Mouse (Mus musculus): ENCODE results near the gene Abcb8.

The Abcb8 gene

GRCm38 (mm10) chr5:24366426-24366825 lies 27.0 kb upstream of the Abcb8 start:
- DNase-seq (ENCODE audit: low read depth in 1 of 2, low spot score in 2 of 2), result no peak

DNA sequence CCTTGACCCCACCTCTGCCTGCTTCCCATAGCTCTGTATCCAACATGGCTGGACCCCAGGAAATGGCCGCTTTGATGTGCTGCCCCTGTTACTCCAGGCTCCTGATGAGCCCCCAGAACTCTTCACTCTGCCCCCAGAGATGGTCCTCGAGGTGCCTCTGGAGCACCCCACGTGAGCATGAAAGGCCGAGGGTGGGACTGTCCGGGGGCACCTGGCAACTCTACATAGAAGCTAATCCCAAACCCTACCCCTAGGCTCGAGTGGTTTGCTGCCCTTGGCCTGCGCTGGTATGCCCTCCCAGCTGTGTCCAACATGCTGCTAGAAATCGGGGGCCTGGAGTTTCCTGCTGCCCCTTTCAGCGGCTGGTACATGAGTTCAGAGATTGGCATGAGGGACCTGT lies 23.7 kb upstream of the Abcb8 start:
- DNase-seq (ENCODE audit: low read depth in 1 of 2, low spot score in 2 of 2), result no peak

DNA sequence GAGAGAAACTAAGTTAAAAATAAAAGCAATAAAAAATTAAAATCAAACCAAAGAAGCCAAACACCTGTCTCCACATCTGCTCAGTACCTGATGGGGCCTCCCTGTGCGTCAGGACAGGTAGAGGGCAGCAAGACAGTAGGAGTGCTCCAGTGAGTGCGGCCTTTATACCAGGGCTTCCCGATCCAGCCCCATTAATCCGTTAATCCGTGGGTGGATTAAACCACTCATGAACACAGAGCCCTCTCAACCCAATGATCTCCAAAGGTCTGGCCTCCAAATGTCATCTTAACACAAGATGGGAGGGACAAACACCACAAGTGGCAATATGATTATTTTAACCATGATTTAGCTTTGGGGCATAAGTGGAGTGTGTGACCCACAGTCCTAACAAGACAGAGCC lies 19.7 kb upstream of the Abcb8 start:
- DNase-seq (ENCODE audit: low read depth in 1 of 2, low spot score in 2 of 2), result no peak

DNA sequence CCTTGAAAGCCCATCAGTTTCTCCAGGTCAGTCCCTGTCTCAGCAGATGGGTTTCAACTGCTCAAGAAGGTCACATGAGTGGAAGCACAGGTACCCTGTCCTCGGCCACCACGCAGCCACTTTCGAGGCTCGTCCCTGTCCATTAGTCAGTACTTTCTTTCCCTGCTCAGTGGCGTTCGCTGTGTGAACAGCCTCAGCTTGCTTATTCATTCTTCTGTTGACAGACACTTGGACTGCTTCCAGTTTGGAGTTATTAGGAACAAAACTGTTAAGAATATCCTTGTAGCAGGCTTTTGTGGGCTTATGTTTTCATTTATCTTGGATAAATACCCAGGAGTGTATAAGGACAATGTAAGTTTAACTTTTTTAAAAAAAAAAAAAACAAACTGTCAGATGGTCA lies 19.2 kb upstream of the Abcb8 start:
- no peak for DNase-seq (ENCODE audit: low read depth in 1 of 2, low spot score in 2 of 2)

DNA sequence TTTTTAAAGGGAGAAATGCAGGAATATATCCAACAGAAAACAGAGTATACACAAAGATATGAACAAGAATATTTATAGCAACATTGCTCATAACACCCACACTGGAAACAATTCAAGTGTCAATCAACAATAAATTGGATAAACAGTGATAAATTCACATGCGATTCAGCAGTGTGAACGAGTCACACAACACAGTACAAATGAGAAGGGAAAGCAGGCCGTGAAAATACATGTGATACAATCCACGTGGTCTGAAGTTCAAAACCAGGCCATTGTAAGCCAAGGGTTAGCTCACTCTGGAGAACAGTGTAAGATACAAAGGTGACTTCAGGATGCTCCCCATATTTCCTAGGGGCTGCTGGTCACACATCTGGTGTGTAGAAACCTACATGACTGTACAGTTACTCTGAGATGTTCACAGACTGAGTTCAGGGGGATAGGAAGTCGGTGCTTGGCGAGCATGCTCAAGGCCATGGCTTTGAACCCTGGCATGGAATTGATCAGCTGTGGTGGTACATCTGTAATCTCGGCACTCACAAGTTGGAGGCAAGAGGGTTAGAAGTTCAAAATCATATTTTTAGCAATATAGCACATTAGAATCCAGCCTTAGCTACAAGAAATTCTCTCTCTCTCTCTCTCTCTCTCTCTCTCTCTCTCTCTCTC lies 18.7 kb upstream of the Abcb8 start:
- no peak for DNase-seq (ENCODE audit: low read depth in 1 of 2, low spot score in 2 of 2)

DNA sequence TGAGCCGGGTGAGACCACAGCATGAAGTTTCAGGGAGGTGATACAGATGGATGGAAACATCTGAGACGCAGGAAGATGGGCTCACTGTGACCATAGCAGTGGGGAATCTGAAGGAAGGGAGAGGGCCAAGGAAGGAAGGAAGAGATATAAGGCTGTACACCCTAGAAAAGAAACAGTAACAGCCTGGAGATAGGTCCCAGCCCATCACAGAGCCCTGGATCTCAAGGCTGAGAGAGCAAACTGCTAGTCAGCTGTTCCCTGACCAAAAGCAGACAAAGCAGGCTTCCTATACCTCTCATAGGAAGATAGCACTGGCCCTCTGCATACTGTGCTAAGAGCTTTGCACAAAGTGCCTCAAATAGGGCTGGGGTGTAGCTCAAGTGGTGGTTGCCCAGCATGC lies 14.8 kb upstream of the Abcb8 start:
- no peak for DNase-seq (ENCODE audit: low read depth in 1 of 2, low spot score in 2 of 2)

DNA sequence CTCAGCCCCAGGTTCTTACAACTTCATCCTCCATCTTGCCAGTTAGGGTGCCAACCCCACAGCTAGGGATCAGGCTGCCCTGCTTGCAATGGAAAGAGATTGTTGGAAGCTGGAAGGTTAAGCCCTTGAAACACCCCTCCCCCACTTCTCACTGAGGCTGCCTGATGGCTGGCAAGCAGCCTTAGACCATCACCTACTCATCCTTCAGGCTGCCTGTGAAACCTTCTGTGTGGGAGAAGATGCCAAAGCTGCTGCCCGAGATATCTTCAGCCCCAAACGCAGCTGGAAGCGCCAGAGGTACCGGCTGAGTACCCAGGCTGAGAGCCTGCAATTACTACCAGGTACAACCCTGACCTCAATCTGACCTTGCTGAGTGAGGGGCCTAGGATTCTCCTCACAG lies 14.0 kb upstream of the Abcb8 start:
- DNase-seq (ENCODE audit: low read depth in 1 of 2, low spot score in 2 of 2), result no peak

GRCm38 (mm10) chr5:24380499-24380898 lies 13.0 kb upstream of the Abcb8 start:
- DNase-seq (ENCODE audit: low read depth in 1 of 2, low spot score in 2 of 2), result no peak

GRCm38 (mm10) chr5:24381486-24381885 lies 12.0 kb upstream of the Abcb8 start:
- no peak for DNase-seq (ENCODE audit: low read depth in 1 of 2, low spot score in 2 of 2)

DNA sequence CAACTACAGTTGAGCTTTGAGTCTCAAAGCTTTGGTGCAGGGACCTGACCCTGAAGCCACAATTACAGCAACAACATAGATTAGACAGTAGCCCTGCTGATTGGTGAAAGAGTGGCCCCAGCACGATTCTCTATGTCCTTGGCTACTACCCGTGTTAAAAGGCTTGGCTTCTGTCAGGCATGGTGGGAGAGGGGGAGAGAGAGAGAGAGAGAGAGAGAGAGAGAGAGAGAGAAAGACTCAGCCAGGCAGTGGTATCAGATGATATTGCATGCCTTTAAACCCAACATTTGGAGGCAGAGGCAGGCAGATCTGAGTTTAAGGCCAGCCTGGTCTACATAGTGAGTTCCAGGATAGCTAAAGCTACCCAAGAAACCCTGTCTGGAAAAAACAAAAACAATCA lies 11.5 kb upstream of the Abcb8 start:
- no peak for DNase-seq (ENCODE audit: low read depth in 1 of 2, low spot score in 2 of 2)

- peak; percentile 87 to 89 for DNase-seq (ENCODE audit: low read depth in 1 of 2, low spot score in 2 of 2)
These were observed 10.2 kb upstream of the Abcb8 start for GRCm38 (mm10) chr5:24383026-24383859.

DNA sequence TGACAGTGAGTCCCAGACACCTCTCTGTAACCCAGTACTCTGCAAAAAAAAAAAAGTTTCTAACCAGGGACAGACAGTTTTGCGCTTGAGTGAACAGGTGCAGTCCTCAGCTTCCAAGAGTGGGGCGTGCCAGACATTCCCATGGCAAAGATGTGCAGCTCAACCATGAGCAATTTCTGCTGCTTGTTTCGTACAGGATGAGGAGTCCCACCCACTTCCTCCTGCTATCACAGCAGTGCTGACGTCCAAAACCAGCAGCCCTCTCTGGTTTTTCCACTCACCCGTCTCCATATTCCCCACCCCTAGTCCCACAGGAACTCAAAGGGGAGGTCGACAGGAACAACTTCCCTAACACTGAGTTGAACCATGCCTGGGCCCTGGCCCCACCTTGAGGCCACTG lies 9.1 kb upstream of the Abcb8 start:
- DNase-seq (ENCODE audit: low read depth in 1 of 2, low spot score in 2 of 2), result no peak

DNA sequence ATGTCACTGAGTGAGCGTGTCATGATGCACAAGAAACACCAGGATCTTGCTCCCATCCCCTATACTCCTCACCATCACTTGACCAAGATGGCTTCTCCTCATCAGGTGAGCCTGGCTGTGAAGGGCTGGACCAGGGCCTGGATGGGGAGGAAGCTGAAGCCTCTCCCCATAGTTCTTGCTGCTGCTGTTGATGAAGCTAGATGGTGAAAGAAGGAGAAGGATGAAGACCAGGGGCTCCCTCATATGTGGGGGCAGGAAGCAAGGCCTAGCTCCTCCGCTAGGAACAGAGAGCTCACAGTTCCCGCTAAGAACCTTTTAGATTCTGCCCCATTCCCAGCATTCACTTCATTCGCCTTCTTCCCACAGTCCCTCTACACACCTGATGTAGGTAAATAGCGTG lies 8.1 kb upstream of the Abcb8 start:
- no peak for DNase-seq (ENCODE audit: low read depth in 1 of 2, low spot score in 2 of 2)

- DNase-seq (ENCODE audit: low read depth in 1 of 2, low spot score in 2 of 2), result no peak
These were observed 7.4 kb upstream of the Abcb8 start for GRCm38 (mm10) chr5:24385887-24386550.

DNA sequence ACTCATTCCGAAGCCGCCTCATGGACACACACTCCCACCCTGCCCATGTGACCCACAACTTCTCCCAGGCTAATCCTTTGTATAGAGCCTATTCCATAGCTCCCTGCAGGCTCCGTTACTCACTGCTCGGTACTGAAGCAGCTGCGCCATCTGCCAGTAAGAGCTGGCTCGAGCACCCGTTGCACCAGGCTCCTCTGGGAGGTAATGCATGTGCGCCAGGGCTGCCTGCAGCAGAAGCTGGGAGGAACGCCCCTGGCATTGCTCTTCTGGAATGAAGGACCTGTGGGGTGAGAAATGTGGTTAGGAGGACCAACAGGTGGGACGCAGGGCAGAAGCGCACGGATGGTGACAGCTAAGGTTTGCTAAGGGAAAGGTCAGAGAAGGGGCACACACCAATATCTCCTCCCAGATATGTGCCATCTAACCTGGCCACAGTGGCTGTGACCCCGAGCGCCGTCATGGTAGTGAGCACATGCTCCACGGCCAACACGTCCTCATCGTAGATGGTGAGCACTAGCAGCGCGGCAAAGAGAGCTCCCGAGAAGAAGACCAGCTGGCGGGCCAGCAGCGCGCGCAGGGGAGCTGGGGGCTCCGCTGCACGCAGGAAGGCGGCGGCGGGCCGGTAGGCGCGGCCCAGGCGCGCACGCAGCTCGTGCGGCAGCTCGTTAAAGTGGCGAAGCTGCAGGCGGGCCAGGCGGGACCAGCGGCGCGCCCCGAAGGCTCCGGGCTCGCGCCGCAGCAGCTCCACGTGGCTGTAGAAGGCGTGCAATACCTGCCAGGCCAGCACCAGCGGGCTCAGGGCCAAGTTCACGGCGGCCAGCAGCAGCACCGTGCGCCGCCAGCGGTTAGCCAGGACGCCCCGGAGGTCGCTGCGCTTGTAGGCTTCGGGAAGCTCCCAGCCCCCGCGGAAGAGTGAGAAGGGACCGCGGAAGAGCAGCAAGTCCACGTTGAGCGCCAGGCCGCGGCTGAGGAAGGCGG lies 5.9 kb upstream of the Abcb8 start:
- no peak for DNase-seq (ENCODE audit: low read depth in 1 of 2, low spot score in 2 of 2)

DNA sequence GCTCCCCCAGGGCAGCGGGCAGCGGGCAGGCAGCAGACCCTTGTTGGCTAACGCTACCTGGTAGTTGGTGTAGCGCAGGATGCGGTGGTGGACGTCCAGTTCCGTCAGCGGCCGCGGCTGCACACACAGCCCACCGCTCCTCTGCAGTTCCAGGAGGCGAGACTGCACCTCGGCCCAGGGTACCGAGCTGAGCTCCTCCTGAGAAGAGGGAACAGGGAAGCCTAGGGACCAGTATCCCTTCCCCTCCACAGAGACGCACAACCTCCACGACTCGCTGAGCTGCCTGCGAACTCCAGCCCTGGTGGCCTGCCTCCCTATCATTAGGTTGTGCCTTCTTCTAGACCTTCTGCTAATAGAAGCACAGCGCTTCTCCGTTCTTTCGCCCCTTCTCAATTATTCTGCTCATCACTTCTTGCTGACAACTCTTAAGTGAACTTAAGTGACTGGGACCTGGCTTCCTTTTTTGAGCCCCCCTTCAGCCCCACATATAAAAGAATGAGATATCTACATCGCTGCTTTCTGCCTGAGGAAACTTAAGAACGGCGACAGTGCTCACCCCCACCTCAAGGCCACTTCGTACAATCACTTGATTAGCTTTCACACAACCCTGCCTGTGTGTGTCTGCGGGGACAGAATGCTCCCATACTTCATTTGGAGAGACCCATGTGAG lies 5.1 kb upstream of the Abcb8 start:
- no peak for DNase-seq (ENCODE audit: low read depth in 1 of 2, low spot score in 2 of 2)

DNA sequence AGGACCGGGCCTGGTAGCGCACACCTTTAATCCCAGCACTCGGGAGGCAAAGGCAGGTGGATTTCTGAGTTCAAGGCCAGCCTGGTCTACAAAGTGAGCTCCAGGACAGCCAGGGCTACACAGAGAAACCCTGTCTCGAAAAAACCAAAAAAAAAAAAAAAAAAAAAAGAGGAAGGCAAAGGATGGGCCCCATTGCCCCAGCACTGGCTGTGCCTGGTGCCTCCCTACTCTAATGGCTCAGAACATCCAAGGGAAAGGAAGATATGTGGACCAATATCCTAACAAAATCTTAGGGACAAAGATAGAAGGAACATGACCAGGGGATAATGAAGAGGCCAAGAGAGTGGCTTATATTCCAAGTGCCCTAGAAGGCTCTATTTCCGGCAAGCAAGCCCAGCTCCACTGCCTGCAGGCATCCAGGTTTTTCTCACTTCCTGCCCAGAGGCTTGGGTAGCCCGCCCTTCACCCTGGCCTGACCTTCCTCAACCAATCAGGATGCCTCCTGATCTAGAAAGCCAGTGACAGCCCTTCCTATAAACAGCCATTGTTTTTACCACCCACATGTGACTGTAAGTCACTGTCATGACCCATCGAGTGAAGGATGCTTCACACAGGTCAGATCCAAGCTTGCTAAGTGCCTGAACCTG lies 4.3 kb upstream of the Abcb8 start:
- peak; percentile 44 to 53 for DNase-seq (ENCODE audit: low read depth in 1 of 2, low spot score in 2 of 2)

DNA sequence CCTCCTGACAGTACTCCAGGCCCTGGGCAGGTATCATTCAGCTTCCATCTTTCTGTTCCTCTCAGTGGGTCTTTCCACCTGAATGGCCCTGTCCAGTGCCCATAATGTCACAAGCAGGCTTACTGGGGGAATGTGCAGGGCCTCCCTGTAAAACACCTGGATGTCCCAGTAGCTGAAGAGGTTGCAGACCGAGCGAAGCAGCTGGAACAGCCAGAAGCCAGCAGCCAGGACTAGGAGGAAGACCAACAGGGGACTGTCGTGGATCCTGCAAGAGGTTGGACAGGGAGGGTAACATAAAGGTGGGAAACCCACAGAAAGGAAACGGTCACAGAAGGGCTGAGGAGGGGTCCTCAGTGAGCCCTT lies 3.8 kb upstream of the Abcb8 start:
- no peak for DNase-seq (ENCODE audit: low read depth in 1 of 2, low spot score in 2 of 2)

DNA sequence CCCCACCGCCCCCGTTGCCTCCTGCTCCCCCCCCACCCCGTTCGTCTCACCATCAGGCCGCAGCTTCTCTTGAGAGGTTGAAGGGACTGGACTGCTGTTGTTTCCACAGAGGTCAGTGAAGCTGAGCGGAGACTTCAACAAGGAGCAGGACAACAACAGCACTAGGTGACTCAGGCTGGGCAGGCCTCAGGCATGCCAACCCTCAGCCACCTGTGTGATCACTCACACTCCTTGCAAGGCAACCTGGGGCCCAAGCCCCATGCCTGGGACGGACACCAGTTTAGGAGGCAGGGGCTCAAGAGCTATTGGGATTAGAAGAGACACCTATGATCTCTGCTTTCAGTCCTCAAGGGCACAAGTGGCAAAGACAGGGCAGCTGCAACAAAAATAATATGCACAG lies 1.6 kb upstream of the Abcb8 start, which contains the start of gene Atg9b:
Gene Atg9b, minus strand, starts transcription at position 280 of the 400 bp plus-strand sequence.
- no peak for DNase-seq (ENCODE audit: low read depth in 1 of 2, low spot score in 2 of 2)

- no peak for DNase-seq (ENCODE audit: low read depth in 1 of 2, low spot score in 2 of 2)
These were observed 739 bp upstream of the Abcb8 start for GRCm38 (mm10) chr5:24392724-24393123.
